Mouse (Mus musculus) heart, adult 8-10 months (tissue): ENCODE data around the gene Armh3. TPM values are rescaled to one million over a fixed set of nuclear protein-coding genes. Genes with fewer than 3 reads are reported as not detected.

Experiments used
- DNase-seq: peaks from one replicate; pipeline ENCODE4 v3.0.0; 2022; ENCODE audit warnings: low spot score
- total RNA-seq, 4 experiments: library from RNA; stranded (reverse); gene quantifications; 2 replicates each; pipeline ENCODE4 v1.2.4; 2022

Armh3 gene
- total RNA-seq, 4 experiments from 2014 or later = 14.8 to 19.0 (median 16.0) TPM

DNA sequence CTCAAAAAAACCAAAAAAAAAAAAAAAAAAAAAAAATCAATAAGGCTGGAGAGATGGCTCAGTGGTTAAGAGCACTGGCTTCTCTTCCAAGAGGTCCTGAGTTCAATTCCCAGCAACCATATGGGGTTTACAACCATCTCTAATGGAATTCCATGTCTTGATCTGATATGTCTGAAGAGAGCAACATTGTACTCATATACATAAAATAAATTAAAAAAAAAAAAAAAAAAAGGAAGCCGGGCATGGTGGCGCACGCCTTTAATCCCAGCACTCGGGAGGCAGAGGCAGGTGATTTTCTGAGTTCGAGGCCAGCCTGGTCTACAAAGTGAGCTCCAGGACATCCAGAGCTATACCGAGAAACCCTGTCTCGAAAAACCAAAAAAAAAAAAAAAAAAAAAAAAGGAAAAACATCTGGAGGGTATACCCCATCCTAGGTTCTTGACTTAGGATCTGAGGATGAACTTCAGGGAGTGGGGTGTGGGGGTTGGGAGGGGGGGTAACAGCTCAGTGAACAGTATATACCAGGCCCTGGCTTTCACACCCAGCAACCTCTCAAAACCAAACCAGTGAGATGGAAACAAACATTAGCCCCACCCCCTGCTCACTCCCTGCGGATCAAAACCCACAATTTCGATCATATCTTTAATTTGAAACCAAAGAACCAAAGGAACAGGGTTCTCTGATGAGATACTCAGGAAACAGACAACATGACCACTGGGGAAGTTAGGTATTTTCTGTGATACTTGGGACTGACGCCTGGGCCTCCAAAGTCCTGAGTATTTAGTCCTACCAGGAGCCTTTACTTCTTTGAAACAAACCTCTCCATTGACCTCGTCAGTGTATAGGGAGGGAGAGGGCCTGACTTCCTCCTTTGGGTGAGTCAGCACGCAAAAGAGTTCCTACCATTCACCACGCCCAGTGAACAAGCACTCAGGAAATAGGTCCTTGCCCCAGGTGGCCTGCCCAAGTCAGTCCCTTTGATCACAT, 208.1 kb downstream of the Armh3 start:
- no peak for DNase-seq

GRCm38 (mm10) chr19:45789365-45789764, 208.9 kb downstream of the Armh3 start:
- DNase-seq = no peak

DNA sequence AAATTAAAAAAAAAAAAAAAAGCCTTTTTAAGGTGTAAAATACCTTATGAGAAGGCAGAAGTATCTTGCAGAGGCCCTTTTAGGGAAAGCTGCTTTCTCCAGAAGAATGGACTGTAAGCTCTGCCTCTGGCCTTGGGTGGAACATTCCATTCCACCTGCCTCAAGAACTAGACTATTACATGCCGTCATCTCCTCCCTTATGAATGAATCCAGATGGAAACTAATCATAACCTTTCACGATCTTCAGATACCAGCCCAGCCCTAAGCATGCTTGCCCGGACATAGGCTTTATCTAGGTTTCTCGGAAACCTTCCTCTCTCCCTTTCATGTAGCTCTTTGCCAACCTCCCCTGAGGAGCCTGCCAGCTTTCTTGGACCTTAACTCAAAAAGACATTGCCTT, 210.0 kb downstream of the Armh3 start:
- DNase-seq = no peak

DNA sequence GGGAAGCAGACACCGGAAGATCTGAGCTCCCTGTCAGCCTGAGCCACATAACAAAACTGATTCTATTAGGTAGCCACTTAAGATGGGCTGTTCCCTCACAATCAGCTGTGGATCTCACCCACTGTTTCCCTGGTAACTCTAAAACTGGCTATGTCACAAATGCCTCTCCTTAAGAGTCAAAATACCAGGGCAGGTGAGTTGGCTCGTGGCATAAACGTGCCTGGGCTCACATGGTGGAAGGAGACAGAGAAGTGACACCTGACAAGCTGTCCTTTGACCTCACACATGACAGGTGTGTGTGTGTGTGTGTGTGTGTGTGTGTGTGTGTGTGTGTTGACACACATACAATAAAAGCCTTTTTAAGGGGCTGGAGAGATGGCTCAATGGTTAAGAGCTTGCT, 210.8 kb downstream of the Armh3 start:
- no peak for DNase-seq

DNA sequence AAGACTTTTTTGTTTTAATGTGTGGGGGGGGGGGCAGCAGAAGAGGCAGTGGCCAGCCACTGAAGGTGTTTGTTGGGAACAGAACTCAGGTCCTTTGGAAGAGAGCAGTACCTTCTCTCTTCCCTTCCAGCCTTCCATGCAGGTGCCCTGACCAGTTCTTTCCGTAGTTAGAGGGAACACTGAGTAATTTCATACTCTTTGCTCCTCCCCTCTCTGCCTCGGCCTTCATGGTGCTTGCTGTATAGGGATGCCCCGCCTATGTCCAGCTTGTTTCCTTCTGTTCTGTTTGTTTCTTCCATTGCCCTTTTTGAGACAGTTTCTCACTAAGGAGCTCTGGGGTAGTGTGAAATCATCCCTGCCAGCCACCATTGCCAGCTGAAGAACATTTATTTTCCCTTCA, 212.8 kb downstream of the Armh3 start:
- no peak for DNase-seq

DNA sequence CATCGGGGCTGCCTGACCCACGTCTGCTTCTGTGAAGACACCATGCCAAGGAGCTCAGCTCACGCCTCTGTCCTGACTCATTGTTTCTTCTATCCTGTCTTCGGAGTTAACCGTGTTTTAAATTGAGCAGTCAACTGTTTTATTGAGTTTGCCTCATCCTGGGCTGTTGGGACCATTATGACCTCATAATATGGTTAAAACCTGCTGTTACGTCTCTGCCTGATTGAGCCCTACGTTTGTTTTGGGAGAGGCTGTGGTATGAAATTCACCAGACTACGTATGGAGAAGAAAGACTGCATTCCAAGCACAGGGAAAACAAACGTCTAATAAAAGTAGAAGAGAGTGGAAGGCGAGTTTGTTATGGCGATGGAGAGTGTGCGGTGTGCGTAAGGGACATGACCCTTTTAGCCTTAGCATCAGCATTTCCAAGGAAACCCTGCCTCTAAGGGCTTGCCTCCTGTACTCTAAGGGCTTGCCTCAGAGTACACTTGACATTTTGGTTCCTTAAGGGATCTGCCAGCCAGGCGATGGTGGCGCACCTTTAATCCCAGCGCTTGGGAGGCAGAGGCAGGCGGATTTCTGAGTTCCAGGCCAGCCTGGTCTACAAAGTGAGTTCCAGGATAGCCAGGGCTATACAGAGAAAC, 214.2 kb downstream of the Armh3 start:
- peak; percentile 15 for DNase-seq

DNA sequence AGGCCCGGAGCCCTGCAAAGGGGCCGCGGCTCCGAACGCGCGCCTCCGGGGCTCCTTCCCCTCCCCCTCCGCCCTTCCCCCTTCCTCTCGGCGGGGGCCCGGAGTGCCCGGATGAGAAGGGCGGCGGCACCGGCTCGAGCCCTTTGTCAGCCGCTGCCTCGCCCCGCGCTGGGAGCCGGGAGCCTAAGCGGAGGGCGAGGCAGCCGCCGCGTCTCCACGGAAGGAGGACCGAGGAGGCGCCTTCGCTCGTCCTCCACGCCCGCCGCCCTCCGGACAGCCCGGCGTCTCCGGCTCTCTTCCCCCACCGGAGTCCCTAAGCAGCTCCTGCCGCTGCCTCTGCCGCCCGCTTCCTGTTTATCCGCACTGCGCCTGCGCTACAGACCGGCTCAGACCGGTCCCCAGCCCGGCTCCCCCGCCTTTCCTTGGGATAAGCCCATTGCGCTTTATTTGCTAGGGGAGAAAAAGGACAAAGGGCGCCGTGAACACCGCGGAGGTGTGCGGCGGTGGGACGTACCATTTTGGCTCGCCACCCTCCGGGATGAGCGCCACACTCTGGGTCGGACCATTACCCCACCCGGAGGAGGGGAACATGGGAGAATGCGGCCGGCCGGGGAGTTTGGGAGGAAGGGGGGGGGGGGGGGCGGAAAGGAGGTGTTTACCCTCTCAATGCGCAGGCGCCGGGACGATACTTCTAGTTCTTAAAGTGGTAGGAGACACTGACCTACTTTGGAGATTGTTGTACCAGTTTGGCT, 214.9 kb downstream of the Armh3 start, which contains the start of gene Mgea5:
Gene Mgea5, minus strand, starts transcription at position 657 of the 752 bp plus-strand sequence.
- peak; percentile 99 for DNase-seq

GRCm38 (mm10) chr19:45782315-45783001, 215.8 kb downstream of the Armh3 start:
- peak; percentile 63 for DNase-seq

- no peak for DNase-seq
These were observed 216.6 kb downstream of the Armh3 start for GRCm38 (mm10) chr19:45781676-45782075.

DNA sequence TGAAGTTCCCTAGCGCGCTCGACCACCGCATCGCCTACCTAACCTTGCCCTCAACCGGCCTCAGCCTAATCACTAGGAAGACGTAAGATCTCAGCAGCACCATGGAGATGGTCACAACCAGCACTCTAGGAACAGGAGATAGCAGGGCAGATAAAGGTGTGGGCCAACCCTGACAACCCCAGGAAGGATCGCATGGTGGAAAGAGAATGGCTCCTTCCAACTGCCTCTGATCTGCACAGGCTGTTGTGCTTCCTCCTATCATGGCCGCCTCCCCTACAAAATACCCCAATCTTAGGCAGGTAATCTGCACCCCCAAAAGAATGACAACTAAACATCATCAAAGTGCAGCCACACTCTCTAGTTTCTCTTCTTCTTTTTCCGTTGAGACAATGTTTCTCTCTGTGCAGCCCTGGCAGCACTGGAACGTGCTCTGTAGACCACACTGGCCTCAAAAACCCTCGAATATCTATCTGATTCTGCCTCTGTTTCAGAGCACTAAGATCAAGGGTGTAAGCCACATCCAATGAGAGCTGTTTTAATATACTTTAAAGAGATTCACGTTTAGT, 217.9 kb downstream of the Armh3 start:
- DNase-seq = no peak

- no peak for DNase-seq
These were observed 222.8 kb downstream of the Armh3 start for GRCm38 (mm10) chr19:45775486-45775885.

DNA sequence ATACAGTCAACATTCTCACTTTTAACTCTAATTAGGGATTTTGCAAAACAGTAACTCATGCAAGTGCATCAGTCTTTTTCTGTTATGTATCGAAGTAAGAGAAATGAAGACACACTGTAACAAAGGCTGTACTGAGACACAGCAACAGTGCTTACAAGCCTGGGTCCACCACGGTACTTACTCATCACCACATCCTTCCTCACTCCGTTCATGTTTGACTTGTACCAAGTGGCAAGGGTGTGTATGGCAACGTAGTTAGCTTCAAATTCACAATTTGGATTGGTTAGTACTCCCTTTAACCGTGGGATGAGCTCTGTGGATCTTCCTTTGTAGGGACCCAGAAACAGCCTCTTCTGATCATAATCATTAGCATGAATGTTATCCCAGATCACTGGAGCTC, 226.8 kb downstream of the Armh3 start:
- no peak for DNase-seq

Other genes with a start within 250 kb of the Armh3 start
- gene Npm3, start 248.9 kb downstream of the Armh3 start, total RNA-seq = 10 to 100 TPM; 11.5 to 16.0 (median 13.9) TPM
- 10 to 100 TPM; 70.7 to 85.5 (median 82.4) TPM for gene Mgea5, start 214.7 kb downstream of the Armh3 start, total RNA-seq
- 100 to 1,000 TPM; 173 to 231 (median 203) TPM for gene Kcnip2, start 182.4 kb downstream of the Armh3 start, total RNA-seq
- 1 to 10 TPM; 5.3 to 6.7 (median 6.1) TPM for gene Hps6, start 5.0 kb upstream of the Armh3 start, total RNA-seq
- gene Pprc1, start 46.4 kb upstream of the Armh3 start, total RNA-seq = 10 to 100 TPM; 12.3 to 17.0 (median 13.8) TPM
- gene Ldb1, start 46.7 kb upstream of the Armh3 start, total RNA-seq = 10 to 100 TPM; 37.1 to 51.0 (median 42.0) TPM
- 10 to 100 TPM; 18.4 to 19.6 (median 18.7) TPM for gene Nolc1, start 77.4 kb upstream of the Armh3 start, total RNA-seq
- gene Elovl3, start 133.4 kb upstream of the Armh3 start, total RNA-seq = under 1 TPM in 1 of 4 experiments, not detected in 3; 0.19 TPM
- gene Pitx3, start 149.8 kb upstream of the Armh3 start, total RNA-seq = 1 to 10 TPM in 2 of 4 experiments, under 1 TPM in 2; 0.34 to 1.7 (median 1.1) TPM
- gene Gbf1, start 154.0 kb upstream of the Armh3 start, total RNA-seq = 10 to 100 TPM; 37.7 to 45.6 (median 41.9) TPM